Mouse (Mus musculus): ENCODE results near the gene Cenpu.
A peak's percentile ranks its signal among the peaks of the same experiment; 100 is the strongest.

The Cenpu gene

GRCm38 (mm10) chr8:46600959-46601707 lies 49.3 kb downstream of the Cenpu start:
- no peak for DNase-seq

DNA sequence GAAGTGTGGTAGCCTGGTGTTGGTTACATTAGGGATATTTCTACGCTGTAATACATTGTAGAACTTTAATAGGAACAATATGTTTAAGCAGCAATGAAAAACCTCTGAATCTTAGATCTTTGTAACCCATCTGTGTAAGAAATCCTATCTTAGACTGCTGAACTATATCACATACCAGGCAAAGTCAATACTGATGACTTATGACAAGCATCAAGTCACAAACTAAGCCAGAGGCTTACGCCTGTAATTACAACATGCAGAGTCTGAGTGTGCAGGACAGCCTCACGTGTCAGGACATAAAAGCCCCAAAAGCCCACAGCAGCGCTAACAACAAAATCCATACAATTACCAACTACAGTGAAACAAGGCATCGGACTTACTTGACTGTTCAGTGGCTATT lies 51.8 kb downstream of the Cenpu start:
- DNase-seq: no peak

DNA sequence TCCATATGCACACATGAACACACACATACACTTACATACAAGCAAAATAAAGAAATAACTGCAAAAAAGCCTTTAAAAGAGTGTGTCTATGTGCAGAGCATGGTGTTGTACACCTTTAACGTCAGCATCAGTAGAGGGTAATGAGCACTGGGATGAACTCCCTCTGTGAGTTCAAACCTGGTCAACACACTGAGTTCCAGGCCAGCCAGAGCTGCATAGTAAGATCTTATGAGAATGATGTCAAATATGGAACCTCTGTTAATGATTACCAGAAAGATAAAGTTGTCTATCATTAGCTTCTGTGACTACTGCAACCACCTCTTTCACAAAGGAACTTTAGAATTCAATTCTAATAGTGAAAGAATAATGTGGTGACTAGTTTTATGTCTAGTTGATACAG lies 55.1 kb downstream of the Cenpu start:
- DNase-seq: no peak

- DNase-seq: no peak
These were observed 59.7 kb downstream of the Cenpu start for GRCm38 (mm10) chr8:46611557-46611956.

DNA sequence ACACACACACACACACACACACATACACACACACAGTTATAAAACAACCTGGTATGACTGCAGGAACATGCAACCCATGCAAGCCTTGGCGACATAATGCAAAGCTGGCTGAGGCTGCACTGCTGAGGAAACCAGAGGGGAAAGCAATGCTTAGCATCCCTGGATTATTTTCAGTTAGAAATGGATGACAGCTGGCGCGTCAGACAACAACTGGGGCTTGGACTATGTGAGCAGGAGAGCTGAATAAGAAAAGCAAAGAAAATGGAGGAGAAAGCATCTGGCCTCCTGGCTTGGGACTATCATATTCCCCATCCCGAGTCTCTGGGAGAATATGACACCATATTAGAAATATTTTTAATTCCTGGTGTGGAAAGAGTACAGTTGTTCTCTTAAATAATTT lies 61.1 kb downstream of the Cenpu start:
- no peak for DNase-seq

DNA sequence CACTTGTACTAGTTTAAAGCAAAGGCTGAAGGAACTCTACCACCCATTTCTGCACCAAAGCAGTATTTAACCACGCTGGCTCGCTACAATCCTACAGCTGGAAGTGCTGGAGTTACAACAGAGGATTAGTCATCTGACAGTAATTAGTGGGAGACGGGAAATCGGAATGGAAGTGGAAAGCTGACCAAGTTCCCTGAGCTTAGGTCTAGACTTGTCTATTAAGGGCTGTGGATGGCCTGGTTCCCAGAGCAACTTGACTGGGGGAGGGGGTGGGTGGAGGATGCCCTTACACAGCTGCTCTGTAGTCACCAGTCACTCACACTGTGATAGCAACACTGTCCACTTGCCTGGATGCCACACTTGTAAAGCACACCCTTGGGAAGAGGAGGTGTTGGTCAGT lies 61.5 kb downstream of the Cenpu start:
- DNase-seq: peak; percentile 20

GRCm38 (mm10) chr8:46615936-46616335 lies 64.1 kb downstream of the Cenpu start:
- DNase-seq: no peak

DNA sequence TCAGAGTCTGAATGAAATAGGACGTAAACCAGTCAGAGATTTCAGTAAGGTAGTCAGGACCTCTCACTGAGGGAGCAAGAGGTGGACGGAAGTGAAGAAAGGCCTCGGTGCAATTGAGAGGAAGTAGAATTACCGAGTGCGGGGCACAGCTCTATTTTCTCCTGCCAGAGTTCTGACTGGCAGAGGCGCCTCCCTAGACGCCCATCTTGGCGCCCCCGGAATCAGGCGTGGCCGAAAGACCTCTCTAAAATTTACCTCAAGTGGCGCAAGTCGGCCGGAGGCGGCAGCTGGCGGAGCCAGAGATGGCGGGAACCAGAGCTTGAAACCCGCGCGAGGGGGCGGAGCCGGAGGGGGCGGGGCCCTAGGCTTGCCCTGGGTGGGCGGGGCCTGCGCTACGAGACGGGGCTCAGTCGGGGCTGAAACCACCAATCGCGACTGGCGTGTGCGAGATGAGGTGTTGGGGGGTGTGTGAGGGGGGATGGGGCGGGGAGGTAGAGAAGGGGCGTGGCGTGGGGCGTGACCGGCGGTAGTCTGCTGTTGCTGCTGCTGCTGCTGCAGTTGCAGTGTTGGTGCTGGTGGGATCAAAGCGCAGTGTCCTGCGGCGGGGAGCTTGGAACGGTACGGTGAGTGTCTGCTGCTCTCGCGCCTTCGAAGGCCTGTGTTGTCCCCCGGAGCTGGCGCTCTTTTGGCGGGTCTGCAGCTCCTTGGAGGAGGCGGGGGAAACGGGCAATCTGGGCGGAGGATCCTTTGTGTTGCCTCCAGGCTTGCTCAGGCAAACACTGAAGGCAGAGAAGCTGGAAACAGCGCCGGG lies 65.3 kb downstream of the Cenpu start, which contains the start of the genes Primpol and Casp3:
Gene Primpol, minus strand, starts transcription at position 334 of the 811 bp plus-strand sequence.
Gene Casp3, plus strand, starts transcription at position 413 of the 811 bp plus-strand sequence.
- DNase-seq: peak; percentile 99

- DNase-seq: peak; percentile 18
These were observed 66.1 kb downstream of the Cenpu start for GRCm38 (mm10) chr8:46617690-46618620.

- DNase-seq: peak; percentile 14
These were observed 67.0 kb downstream of the Cenpu start for GRCm38 (mm10) chr8:46618639-46619320.

DNA sequence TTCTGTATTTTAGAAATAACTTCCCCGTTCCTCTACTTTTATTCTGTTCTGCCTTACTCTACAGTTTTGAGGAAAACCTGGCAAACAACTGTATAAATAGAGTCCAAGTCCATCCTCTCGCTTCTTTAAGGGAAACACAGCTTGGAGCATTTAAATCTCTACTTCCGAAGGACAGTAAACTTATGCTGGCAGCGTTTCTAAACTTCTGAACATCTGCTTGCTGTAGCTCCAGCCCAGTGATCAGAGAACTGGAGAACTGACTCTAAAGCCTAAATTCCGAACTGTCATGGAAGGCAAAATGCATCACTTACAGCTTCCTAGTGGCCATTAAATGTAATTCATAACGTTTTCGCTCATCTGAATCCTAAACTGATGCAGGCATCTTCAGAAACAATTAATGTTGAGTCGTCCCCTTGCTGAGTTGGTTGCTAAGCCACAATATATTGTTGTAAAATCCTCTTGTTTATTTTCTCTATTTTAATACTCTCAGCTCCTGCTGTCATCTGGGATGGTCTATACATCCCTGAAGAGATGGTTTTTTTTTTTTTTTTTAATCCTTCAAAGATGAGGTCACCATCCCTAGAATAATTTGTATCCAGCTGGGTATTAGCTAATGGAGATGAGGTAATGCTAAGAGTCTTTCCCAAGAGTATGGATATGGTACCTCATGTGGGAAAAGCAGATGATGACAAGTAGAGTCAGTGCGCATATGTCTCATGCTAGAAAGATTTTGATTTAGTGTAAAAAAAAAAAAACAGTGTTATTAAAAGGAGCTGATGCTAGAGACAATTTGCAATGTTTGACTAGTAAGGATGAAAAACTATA lies 70.8 kb downstream of the Cenpu start:
- no peak for DNase-seq

GRCm38 (mm10) chr8:46625166-46625565 lies 73.3 kb downstream of the Cenpu start:
- no peak for DNase-seq

DNA sequence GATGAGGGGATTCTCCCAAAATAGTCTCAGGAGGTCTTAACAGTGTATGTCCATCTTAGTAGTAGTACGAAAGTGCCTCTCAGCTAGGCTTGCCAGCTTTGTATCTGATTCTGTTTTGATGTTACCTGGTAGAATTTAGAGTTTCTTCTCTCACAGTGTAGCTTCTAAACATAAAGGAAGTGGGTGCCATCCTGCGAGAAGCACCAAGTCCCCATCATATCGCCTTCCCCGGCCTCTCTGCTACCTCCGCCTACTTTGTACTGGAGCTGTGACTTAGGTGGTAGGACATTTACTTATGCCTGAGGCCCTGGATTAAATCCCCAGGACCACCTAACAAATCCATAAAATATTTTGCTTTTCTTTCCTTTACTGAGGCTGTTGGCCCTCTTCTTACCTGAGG lies 74.8 kb downstream of the Cenpu start:
- no peak for DNase-seq

DNA sequence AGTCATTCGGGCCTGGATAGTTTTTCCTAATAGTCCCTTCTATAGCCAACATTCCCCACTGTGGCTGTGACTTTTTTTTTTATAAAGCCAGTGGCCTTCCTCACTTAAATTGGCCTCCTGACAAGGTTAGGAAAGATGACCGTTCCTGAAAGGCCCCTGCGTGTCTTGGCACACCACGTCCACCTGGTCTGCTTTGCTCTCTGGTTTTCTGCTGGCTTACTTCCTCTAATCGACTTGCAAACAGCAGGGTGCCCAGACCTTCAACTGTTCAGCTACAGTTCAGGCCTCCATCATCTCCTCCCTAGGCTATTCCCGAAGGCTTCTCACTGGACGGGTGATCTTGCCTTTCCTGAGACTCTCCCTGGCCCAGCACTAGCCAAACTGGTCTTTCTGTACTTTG lies 76.1 kb downstream of the Cenpu start:
- DNase-seq: no peak

DNA sequence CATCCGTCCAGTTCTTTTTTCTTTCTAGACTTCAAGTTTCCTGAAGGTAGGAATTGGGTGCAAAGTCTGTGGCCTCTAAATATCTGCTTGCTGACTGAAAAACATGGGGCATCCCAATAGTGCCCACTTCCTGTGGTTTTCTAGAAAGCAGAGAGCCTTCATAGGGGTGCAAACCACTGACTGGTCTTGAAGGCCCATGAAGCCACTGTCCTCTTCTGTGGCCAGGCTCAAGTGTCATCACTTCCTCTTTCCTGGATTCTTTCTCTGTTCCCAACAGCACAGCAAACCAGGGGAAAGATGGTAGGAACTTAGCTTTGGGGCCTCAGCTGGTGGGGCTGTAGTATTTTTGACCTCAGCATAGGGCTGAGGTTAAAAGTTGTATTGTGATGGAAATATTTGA lies 76.8 kb downstream of the Cenpu start:
- no peak for DNase-seq

Measured in kidney, postnatal 10 days (tissue).